Mouse (Mus musculus) embryonic facial prominence, embryonic 15.5 days (tissue): Measurements from ENCODE around the gene Clnk. TPM values are rescaled to one million over a fixed set of nuclear protein-coding genes. Genes with fewer than 3 reads are reported as not detected.

Experiments
- ATAC-seq: fragments of 200-750 bp; cut with Nextera tagmentation; 2 replicates; pipeline ENCODE4 v1.8.0; 2017; ENCODE audit warnings: low read depth, moderate TSS enrichment; ENCODE audit not compliant: insufficient number of reproducible peaks, low FRiP score, low TSS enrichment
- H3K27ac ChIP-seq: fragments of 300-500 bp; sonication (generic); replicated peaks from 2 replicates; pipeline ENCODE4 v1.5.1; 2015; ENCODE audit warnings: mild to moderate bottlenecking, inconsistent platforms
- H3K27me3 ChIP-seq: fragments of 300-500 bp; sonication (generic); 2 replicates; pipeline ENCODE4 v1.6.1; 2015; ENCODE audit warnings: inconsistent platforms
- H3K36me3 ChIP-seq: fragments of 300-500 bp; sonication (generic); 2 replicates; pipeline ENCODE4 v1.6.1; 2015; ENCODE audit warnings: mild to moderate bottlenecking, inconsistent platforms
- H3K4me1 ChIP-seq: fragments of 300-500 bp; sonication (generic); 2 replicates; pipeline ENCODE4 v1.6.1; 2015; ENCODE audit warnings: inconsistent platforms
- H3K4me2 ChIP-seq: fragments of 300-500 bp; sonication (generic); replicated peaks from 2 replicates; pipeline ENCODE4 v1.6.1; 2015; ENCODE audit warnings: mild to moderate bottlenecking, inconsistent platforms
- H3K4me3 ChIP-seq: fragments of 300-500 bp; sonication (generic); replicated peaks from 2 replicates; pipeline ENCODE4 v1.5.1; 2015; ENCODE audit warnings: mild to moderate bottlenecking, inconsistent platforms
- H3K9ac ChIP-seq: fragments of 300-500 bp; sonication (generic); 2 replicates; pipeline ENCODE4 v1.6.1; 2015; ENCODE audit warnings: inconsistent platforms
- H3K9me3 ChIP-seq: fragments of 300-500 bp; sonication (generic); replicated peaks from 2 replicates; pipeline ENCODE4 v1.6.1; 2016; ENCODE audit warnings: inconsistent platforms
- WGBS: fragments of 180-500 bp; shearing (Covaris S2); methylation state at CpG from one replicate; pipeline ENCODE4 v1.1.7; 2015; 5-methylcytosine and 5-hydroxymethylcytosine counted together
- polyA plus RNA-seq: library from polyadenylated mRNA; unstranded; fragments of >200 nt; fragmentation: Nextera tagmentation; extraction: Ambion mirVana; gene quantifications from 2 replicates; pipeline ENCODE4 v1.2.1, GENCODE M21; 2015

The Clnk gene
- polyA plus RNA-seq, 1 experiment from 2014 or later: 0.25 TPM

- ATAC-seq: no peak
- H3K9ac ChIP-seq: no peak overlapping the region
- 71% methylated on average over 11 of the region's 11 CpGs for WGBS
- no peaks in the 10 kb centered on the region for H3K27me3 ChIP-seq
- no peaks in the 10 kb centered on the region for H3K36me3 ChIP-seq
- no peak overlapping the region for H3K4me3 ChIP-seq
- H3K27ac ChIP-seq: no peak overlapping the region
- no peak overlapping the region for H3K4me2 ChIP-seq
- no peaks in the 10 kb centered on the region for H3K4me1 ChIP-seq
- no peaks in the 10 kb centered on the region for H3K9me3 ChIP-seq
Measured at GRCm38 (mm10) chr5:38708940-38709581, 167.6 kb downstream of the Clnk start.

GRCm38 (mm10) chr5:38707364-38708075, 169.1 kb downstream of the Clnk start:
- Histone ChIP-seq H3K4me1 (no peaks in the 10 kb centered on the region), H3K9ac (no peak overlapping the region), H3K4me2 (no peak overlapping the region), H3K27ac (no peak overlapping the region), H3K9me3 (no peaks in the 10 kb centered on the region), H3K4me3 (no peak overlapping the region), H3K36me3 (no peaks in the 10 kb centered on the region), H3K27me3 (no peaks in the 10 kb centered on the region)
- 72% methylated on average over 7 of the region's 7 CpGs for WGBS
- no peak for ATAC-seq

GRCm38 (mm10) chr5:38702941-38703340, 173.7 kb downstream of the Clnk start:
- no peaks in the 10 kb centered on the region for H3K27me3 ChIP-seq
- H3K36me3 ChIP-seq: no peaks in the 10 kb centered on the region
- H3K4me1 ChIP-seq: no peaks in the 10 kb centered on the region
- H3K9ac ChIP-seq: no peak overlapping the region
- no peaks in the 10 kb centered on the region for H3K9me3 ChIP-seq
- H3K27ac ChIP-seq: no peak overlapping the region
- H3K4me3 ChIP-seq: no peak overlapping the region
- no peak for ATAC-seq
- 86% methylated on average over 6 of the region's 6 CpGs for WGBS
- no peak overlapping the region for H3K4me2 ChIP-seq

- 63% methylated on average over 2 of the region's 2 CpGs for WGBS
- H3K9me3 ChIP-seq: no peaks in the 10 kb centered on the region
- no peak overlapping the region for H3K9ac ChIP-seq
- H3K4me3 ChIP-seq: no peak overlapping the region
- no peaks in the 10 kb centered on the region for H3K4me1 ChIP-seq
- H3K36me3 ChIP-seq: no peaks in the 10 kb centered on the region
- H3K27ac ChIP-seq: no peak overlapping the region
- H3K27me3 ChIP-seq: no peaks in the 10 kb centered on the region
- no peak overlapping the region for H3K4me2 ChIP-seq
- no peak for ATAC-seq
Measured at GRCm38 (mm10) chr5:38702091-38702490, 174.5 kb downstream of the Clnk start.

GRCm38 (mm10) chr5:38698466-38698865, 178.1 kb downstream of the Clnk start:
- WGBS: 76% methylated on average over 5 of the region's 5 CpGs
- H3K27me3 ChIP-seq: no peaks in the 10 kb centered on the region
- no peak overlapping the region for H3K4me3 ChIP-seq
- no peaks in the 10 kb centered on the region for H3K36me3 ChIP-seq
- no peak for ATAC-seq
- H3K27ac ChIP-seq: no peak overlapping the region
- no peaks in the 10 kb centered on the region for H3K9me3 ChIP-seq
- H3K9ac ChIP-seq: no peak overlapping the region
- H3K4me1 ChIP-seq: no peaks in the 10 kb centered on the region
- H3K4me2 ChIP-seq: no peak overlapping the region

- Histone ChIP-seq H3K9me3 (no peaks in the 10 kb centered on the region), H3K36me3 (no peaks in the 10 kb centered on the region), H3K4me1 (no peaks in the 10 kb centered on the region), H3K27me3 (no peaks in the 10 kb centered on the region), H3K4me2 (no peak overlapping the region), H3K9ac (no peak overlapping the region), H3K4me3 (no peak overlapping the region), H3K27ac (no peak overlapping the region)
- WGBS: 53% methylated on average over 3 of the region's 3 CpGs
- no peak for ATAC-seq
Measured at GRCm38 (mm10) chr5:38698046-38698445, 178.6 kb downstream of the Clnk start.

GRCm38 (mm10) chr5:38696616-38697375, 179.8 kb downstream of the Clnk start:
- H3K4me1 ChIP-seq: no peaks in the 10 kb centered on the region
- no peak overlapping the region for H3K4me2 ChIP-seq
- no peaks in the 10 kb centered on the region for H3K27me3 ChIP-seq
- no peak overlapping the region for H3K9ac ChIP-seq
- no peaks in the 10 kb centered on the region for H3K36me3 ChIP-seq
- no peak for ATAC-seq
- no peak overlapping the region for H3K27ac ChIP-seq
- no peak overlapping the region for H3K4me3 ChIP-seq
- 29% methylated on average over 8 of the region's 8 CpGs for WGBS
- no peaks in the 10 kb centered on the region for H3K9me3 ChIP-seq

GRCm38 (mm10) chr5:38692859-38693258, 183.8 kb downstream of the Clnk start:
- ATAC-seq: no peak

GRCm38 (mm10) chr5:38689186-38689585, 187.4 kb downstream of the Clnk start:
- no peak for ATAC-seq
- no peak overlapping the region for H3K27ac ChIP-seq
- no peak overlapping the region for H3K9ac ChIP-seq
- WGBS: 86% methylated on average over 6 of the region's 6 CpGs
- H3K4me1 ChIP-seq: no peaks in the 10 kb centered on the region
- H3K27me3 ChIP-seq: no peaks in the 10 kb centered on the region
- no peak overlapping the region for H3K4me3 ChIP-seq
- no peaks in the 10 kb centered on the region for H3K9me3 ChIP-seq
- no peaks in the 10 kb centered on the region for H3K36me3 ChIP-seq
- no peak overlapping the region for H3K4me2 ChIP-seq

More at GRCm38 (mm10) chr5:38692859-38693258, 183.8 kb downstream of the Clnk start:
- Histone ChIP-seq H3K36me3 (no peaks in the 10 kb centered on the region), H3K4me3 (no peak overlapping the region), H3K27me3 (no peaks in the 10 kb centered on the region), H3K9ac (no peak overlapping the region), H3K4me2 (no peak overlapping the region), H3K9me3 (no peaks in the 10 kb centered on the region), H3K27ac (no peak overlapping the region), H3K4me1 (no peaks in the 10 kb centered on the region)
- WGBS: 81% methylated on average over 6 of the region's 6 CpGs

GRCm38 (mm10) chr5:38687694-38688093, 188.9 kb downstream of the Clnk start:
- 83% methylated on average over 1 of the region's 1 CpGs for WGBS
- ATAC-seq: no peak

GRCm38 (mm10) chr5:38684164-38684911, 192.3 kb downstream of the Clnk start, which contains the start of gene Zfp518b:
Gene Zfp518b, minus strand, starts transcription at chr5:38684826.
- peak; percentile 90 for ATAC-seq
- Histone ChIP-seq H3K4me3 (peak within 1 kb of the TSS; percentile 84), H3K27ac (peak within 1 kb of the TSS; percentile 88), H3K4me1 (peaks cover 8% of the 10 kb centered on the region; the same call in 1 of the 2 replicates), H3K9me3 (no peaks in the 10 kb centered on the region), H3K9ac (peak within 1 kb of the TSS; percentile 91), H3K4me2 (peak within 1 kb of the TSS; percentile 71), H3K36me3 (peaks cover 33% of the 10 kb centered on the region), H3K27me3 (no peaks in the 10 kb centered on the region)
- under 1% methylated on average over 75 of the region's 89 CpGs for WGBS

More at GRCm38 (mm10) chr5:38687694-38688093, 188.9 kb downstream of the Clnk start:
- Histone ChIP-seq H3K4me1 (peaks cover 8% of the 10 kb centered on the region; the same call in 1 of the 2 replicates), H3K27me3 (no peaks in the 10 kb centered on the region), H3K9me3 (no peaks in the 10 kb centered on the region), H3K36me3 (peaks cover under 1% of the 10 kb centered on the region; the same call in 1 of the 2 replicates), H3K9ac (no peak overlapping the region), H3K27ac (no peak overlapping the region), H3K4me2 (no peak overlapping the region), H3K4me3 (no peak overlapping the region)
